Mouse (Mus musculus): ENCODE measurements around the gene Peak1. TPM values are rescaled to one million over a fixed set of nuclear protein-coding genes. Genes with fewer than 3 reads are reported as not detected.

Gene Peak1
- polyA plus RNA-seq, 1 experiment, result 1.2 TPM

- peaks cover 62% of the 10 kb centered on the region for H3K27me3 ChIP-seq (replicated peaks)
- TF ChIP-seq FLI1 (IDR thresholded peaks at IDR 0.05; ENCODE audit: low read length) (no peak), GATA1 (IDR thresholded peaks at IDR 0.05; ENCODE audit: borderline replicate concordance, low read length) (no peak)
- H3K36me3 ChIP-seq (replicated peaks; ENCODE audit: low read length), result no peaks in the 10 kb centered on the region
- H3K4me1 ChIP-seq, result peaks cover 2% of the 10 kb centered on the region; the same call in 1 of the 2 replicates
- H3K9me3 ChIP-seq, result no peaks in the 10 kb centered on the region
- H3K4me3 ChIP-seq (replicated peaks), result no peak overlapping the region
These were observed 222.7 kb downstream of the Peak1 start for GRCm38 (mm10) chr9:56195193-56195592.

GRCm38 (mm10) chr9:56191498-56192455, 226.1 kb downstream of the Peak1 start:
- H3K4me3 ChIP-seq (replicated peaks), result no peak overlapping the region
- no peaks in the 10 kb centered on the region for H3K36me3 ChIP-seq (replicated peaks; ENCODE audit: low read length)
- peaks cover 3% of the 10 kb centered on the region; the same call in 1 of the 2 replicates for H3K4me1 ChIP-seq
- no peak for TF ChIP-seq GATA1 (IDR thresholded peaks at IDR 0.05; ENCODE audit: borderline replicate concordance, low read length)
- TF ChIP-seq FLI1 (IDR thresholded peaks at IDR 0.05; ENCODE audit: low read length), result no peak
- no peaks in the 10 kb centered on the region for H3K9me3 ChIP-seq
- H3K27me3 ChIP-seq (replicated peaks), result peaks cover 65% of the 10 kb centered on the region

GRCm38 (mm10) chr9:56180118-56180781, 237.6 kb downstream of the Peak1 start:
- Histone ChIP-seq H3K4me3 (replicated peaks) (no peak overlapping the region), H3K36me3 (replicated peaks; ENCODE audit: low read length) (no peaks in the 10 kb centered on the region), H3K4me1 (peaks cover 4% of the 10 kb centered on the region), H3K27me3 (replicated peaks) (peaks cover 9% of the 10 kb centered on the region), H3K9me3 (peaks cover 7% of the 10 kb centered on the region; the same call in 1 of the 2 replicates)
- TF ChIP-seq FLI1 (IDR thresholded peaks at IDR 0.05; ENCODE audit: low read length) (no peak), GATA1 (IDR thresholded peaks at IDR 0.05; ENCODE audit: borderline replicate concordance, low read length) (no peak)

DNA sequence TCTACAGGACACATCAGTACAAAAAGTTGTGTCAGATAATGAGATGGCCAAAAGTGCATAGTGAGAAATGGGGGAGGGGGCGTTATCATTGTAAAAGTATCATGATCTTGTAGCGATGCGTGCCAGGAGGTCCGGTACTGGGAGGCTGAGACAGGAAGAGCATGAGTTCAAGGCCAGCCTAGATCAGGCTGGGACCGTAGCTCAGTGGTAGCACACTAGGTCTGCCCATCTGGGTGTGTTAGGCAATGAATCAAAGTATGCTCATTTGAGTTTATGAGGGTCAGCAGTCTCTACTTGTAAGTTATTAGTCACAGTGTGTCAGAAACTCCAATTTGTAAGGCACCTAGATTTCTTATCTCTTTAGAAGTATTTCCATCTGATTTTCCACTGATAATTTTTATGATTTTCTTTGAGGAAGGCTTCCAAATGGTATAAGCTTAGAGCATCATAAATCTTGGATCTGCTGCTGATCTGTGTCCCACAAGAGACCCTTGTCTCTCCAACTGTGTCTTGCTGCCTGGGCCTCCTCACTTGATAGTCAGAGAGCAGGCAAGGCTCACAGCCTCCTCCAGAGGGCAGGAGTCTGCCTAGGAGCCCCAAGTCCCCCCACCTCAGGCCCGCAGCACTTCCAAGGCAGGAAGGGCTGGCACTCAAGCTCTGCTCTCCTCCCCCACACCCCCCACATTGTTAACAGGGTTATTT, 238.3 kb downstream of the Peak1 start:
- Histone ChIP-seq H3K27me3 (replicated peaks) (peaks cover 9% of the 10 kb centered on the region), H3K4me1 (peaks cover 4% of the 10 kb centered on the region), H3K9me3 (peaks cover 7% of the 10 kb centered on the region; the same call in 1 of the 2 replicates), H3K36me3 (replicated peaks; ENCODE audit: low read length) (no peaks in the 10 kb centered on the region), H3K4me3 (replicated peaks) (no peak overlapping the region)
- TF ChIP-seq GATA1 (IDR thresholded peaks at IDR 0.05; ENCODE audit: borderline replicate concordance, low read length) (no peak), FLI1 (IDR thresholded peaks at IDR 0.05; ENCODE audit: low read length) (no peak)

GRCm38 (mm10) chr9:56177354-56177753, 240.5 kb downstream of the Peak1 start:
- peaks cover 22% of the 10 kb centered on the region for H3K27me3 ChIP-seq (replicated peaks)
- no peaks in the 10 kb centered on the region for H3K36me3 ChIP-seq (replicated peaks; ENCODE audit: low read length)

GRCm38 (mm10) chr9:56175316-56175715, 242.6 kb downstream of the Peak1 start:
- H3K36me3 ChIP-seq (replicated peaks; ENCODE audit: low read length), result no peaks in the 10 kb centered on the region
- H3K4me3 ChIP-seq (replicated peaks), result no peak overlapping the region
- H3K4me1 ChIP-seq, result peaks cover 4% of the 10 kb centered on the region
- TF ChIP-seq FLI1 (IDR thresholded peaks at IDR 0.05; ENCODE audit: low read length) (no peak), GATA1 (IDR thresholded peaks at IDR 0.05; ENCODE audit: borderline replicate concordance, low read length) (no peak)
- no peaks in the 10 kb centered on the region for H3K9me3 ChIP-seq
- peaks cover 22% of the 10 kb centered on the region for H3K27me3 ChIP-seq (replicated peaks)

More at GRCm38 (mm10) chr9:56177354-56177753, 240.5 kb downstream of the Peak1 start:
- H3K4me1 ChIP-seq, result peaks cover 4% of the 10 kb centered on the region
- TF ChIP-seq FLI1 (IDR thresholded peaks at IDR 0.05; ENCODE audit: low read length) (no peak), GATA1 (IDR thresholded peaks at IDR 0.05; ENCODE audit: borderline replicate concordance, low read length) (no peak)
- H3K4me3 ChIP-seq (replicated peaks), result no peak overlapping the region
- peaks cover 7% of the 10 kb centered on the region; the same call in 1 of the 2 replicates for H3K9me3 ChIP-seq

- no peak overlapping the region for H3K4me3 ChIP-seq (replicated peaks)
- TF ChIP-seq GATA1 (IDR thresholded peaks at IDR 0.05; ENCODE audit: borderline replicate concordance, low read length), result no peak
- TF ChIP-seq FLI1 (IDR thresholded peaks at IDR 0.05; ENCODE audit: low read length), result no peak
These were observed 250.2 kb downstream of the Peak1 start for GRCm38 (mm10) chr9:56167690-56168089.

GRCm38 (mm10) chr9:56166161-56166560, 251.7 kb downstream of the Peak1 start:
- Histone ChIP-seq H3K9me3 (no peaks in the 10 kb centered on the region), H3K36me3 (replicated peaks; ENCODE audit: low read length) (no peaks in the 10 kb centered on the region), H3K4me3 (replicated peaks) (no peak overlapping the region), H3K27me3 (replicated peaks) (peaks cover 32% of the 10 kb centered on the region), H3K4me1 (peaks cover 24% of the 10 kb centered on the region)
- TF ChIP-seq GATA1 (IDR thresholded peaks at IDR 0.05; ENCODE audit: borderline replicate concordance, low read length) (no peak), FLI1 (IDR thresholded peaks at IDR 0.05; ENCODE audit: low read length) (no peak)

More at GRCm38 (mm10) chr9:56167690-56168089, 250.2 kb downstream of the Peak1 start:
- no peaks in the 10 kb centered on the region for H3K36me3 ChIP-seq (replicated peaks; ENCODE audit: low read length)
- H3K27me3 ChIP-seq (replicated peaks), result peaks cover 21% of the 10 kb centered on the region
- peaks cover 19% of the 10 kb centered on the region for H3K4me1 ChIP-seq
- H3K9me3 ChIP-seq, result no peaks in the 10 kb centered on the region

DNA sequence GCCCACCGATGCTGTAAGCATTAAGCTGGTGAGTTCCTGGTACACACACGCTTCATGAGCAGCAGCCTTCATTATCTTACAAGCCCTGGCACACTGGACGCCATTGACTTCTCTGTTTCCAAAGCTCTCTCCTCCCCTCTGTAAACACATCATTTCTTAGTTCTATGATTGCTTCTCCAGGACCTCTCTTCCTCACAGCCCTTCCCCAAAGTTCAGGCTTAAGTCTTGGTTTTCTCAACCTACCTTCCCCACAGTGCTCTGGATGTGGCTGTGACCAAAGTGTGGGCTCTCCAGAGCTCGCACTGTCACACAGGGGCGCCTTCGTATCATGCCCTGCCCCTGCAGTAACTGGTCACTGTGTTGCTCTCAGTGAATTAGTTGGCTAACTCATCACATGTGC, 252.5 kb downstream of the Peak1 start, which contains the start of gene Tspan3:
Gene Tspan3 (minus strand): TSS at position 101 of the 400 bp plus-strand sequence.
- Histone ChIP-seq H3K4me1 (peaks cover 30% of the 10 kb centered on the region), H3K27me3 (replicated peaks) (peaks cover 33% of the 10 kb centered on the region), H3K36me3 (replicated peaks; ENCODE audit: low read length) (no peaks in the 10 kb centered on the region), H3K9me3 (no peaks in the 10 kb centered on the region), H3K4me3 (replicated peaks) (no peak within 1 kb of the TSS)
- TF ChIP-seq GATA1 (IDR thresholded peaks at IDR 0.05; ENCODE audit: borderline replicate concordance, low read length) (no peak), FLI1 (IDR thresholded peaks at IDR 0.05; ENCODE audit: low read length) (no peak)
